Mouse (Mus musculus) adrenal gland, postnatal 36 days (tissue): ENCODE results near the gene Gpr107. TPM values are rescaled to one million over a fixed set of nuclear protein-coding genes. Genes with fewer than 3 reads are reported as not detected.

ENCODE experiments used
- DNase-seq, 2 experiments: peaks; one replicate each; pipeline ENCODE4 v3.0.0; 2021; ENCODE audit warnings: mixed read lengths in 1 of 2
- total RNA-seq, 2 experiments: library from RNA; stranded (reverse); gene quantifications; 2 replicates each; pipeline ENCODE4 v1.2.3; 2021

The Gpr107 gene
- total RNA-seq, 2 experiments from 2014 or later, result 58.5 to 63.4 TPM

- DNase-seq, result no peak
These were observed 26.1 kb upstream of the Gpr107 start for GRCm38 (mm10) chr2:31126048-31126447.

- no peak for DNase-seq
These were observed 24.9 kb upstream of the Gpr107 start for GRCm38 (mm10) chr2:31127219-31127618.

GRCm38 (mm10) chr2:31127899-31128298 is 24.2 kb upstream of the Gpr107 start:
- peak; percentile 66 to 74 for DNase-seq

GRCm38 (mm10) chr2:31129742-31130518 is 22.2 kb upstream of the Gpr107 start:
- peak in 1 of 2 experiments; percentile 33 for DNase-seq

GRCm38 (mm10) chr2:31130815-31131299 is 21.3 kb upstream of the Gpr107 start:
- DNase-seq, result peak in 1 of 2 experiments; percentile 58

- DNase-seq, result peak; percentile 37 to 48
These were observed 19.4 kb upstream of the Gpr107 start for GRCm38 (mm10) chr2:31132682-31133081.

GRCm38 (mm10) chr2:31133981-31134380 is 18.1 kb upstream of the Gpr107 start:
- no peak for DNase-seq

GRCm38 (mm10) chr2:31135512-31135931 is 16.6 kb upstream of the Gpr107 start:
- DNase-seq, result no peak

- DNase-seq, result no peak
These were observed 15.8 kb upstream of the Gpr107 start for GRCm38 (mm10) chr2:31136338-31136737.

- DNase-seq, result no peak
These were observed 15.0 kb upstream of the Gpr107 start for GRCm38 (mm10) chr2:31137018-31137590.

- no peak for DNase-seq
These were observed 12.9 kb upstream of the Gpr107 start for GRCm38 (mm10) chr2:31139174-31139632.

- DNase-seq, result no peak
These were observed 11.9 kb upstream of the Gpr107 start for GRCm38 (mm10) chr2:31139991-31140771.

- DNase-seq, result peak in 1 of 2 experiments; percentile 66
These were observed 11.4 kb upstream of the Gpr107 start for GRCm38 (mm10) chr2:31140772-31141073.

- DNase-seq, result peak; percentile 50 to 61
These were observed 10.8 kb upstream of the Gpr107 start for GRCm38 (mm10) chr2:31141074-31141866.

GRCm38 (mm10) chr2:31141867-31142454 is 10.2 kb upstream of the Gpr107 start, which contains the start of gene Fnbp1:
Fnbp1 (minus strand) TSS chr2:31142008.
- DNase-seq, result peak; percentile 90 to 94

- no peak for DNase-seq
These were observed 9.6 kb upstream of the Gpr107 start for GRCm38 (mm10) chr2:31142505-31142904.

GRCm38 (mm10) chr2:31143326-31143725 is 8.8 kb upstream of the Gpr107 start:
- DNase-seq, result no peak

GRCm38 (mm10) chr2:31143768-31144695 is 8.1 kb upstream of the Gpr107 start:
- DNase-seq, result no peak

- DNase-seq, result no peak
These were observed 7.2 kb upstream of the Gpr107 start for GRCm38 (mm10) chr2:31144901-31145300.

- no peak for DNase-seq
These were observed 5.1 kb upstream of the Gpr107 start for GRCm38 (mm10) chr2:31147054-31147453.
